Mouse (Mus musculus) liver, adult 2 months (tissue): ENCODE measurements at regions not wholly inside any gene's neighbourhood (a gene's known extent, or its start where the extent isn't known, plus 50 kb on each side); places are given as distances from the start of the nearest gene placed in this dataset.

Experiments
- CTCF ChIP-seq: fragments of 200-500 bp; IDR thresholded peaks from 2 replicates; pipeline ENCODE4 v1.5.1; 2011; ENCODE audit warnings: low read depth, low read length, control low read depth
- POLR2A ChIP-seq: fragments of 200-500 bp; IDR thresholded peaks from 2 replicates; pipeline ENCODE4 v1.6.1; 2011; ENCODE audit warnings: low read length, control low read depth; ENCODE audit not compliant: insufficient read depth; ENCODE audit errors: extremely low read depth

DNA sequence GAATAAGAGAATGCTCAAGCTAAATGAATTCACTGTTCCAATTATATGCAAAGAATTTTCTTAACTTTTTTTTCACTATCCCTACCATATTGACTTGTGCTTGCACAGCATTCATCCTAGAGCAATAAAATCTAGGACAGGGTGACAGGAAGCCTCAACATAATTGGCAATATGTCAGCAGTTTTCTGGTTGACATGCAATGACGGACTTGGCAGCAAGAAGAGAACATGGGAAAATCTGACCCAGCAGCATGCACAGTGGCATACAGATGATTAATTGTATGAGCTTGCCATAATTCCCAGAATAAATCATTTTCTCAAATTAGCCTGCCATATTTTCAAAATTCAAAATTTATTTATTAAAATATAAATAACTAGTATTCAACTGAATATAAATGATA, 152.7 kb downstream of the Amy2a5 start:
- TF ChIP-seq CTCF (no peak), POLR2A (no peak)
